Mouse (Mus musculus) cerebellum, adult 11 months (tissue): ENCODE results near the gene 4930447F04Rik.

Experiments
- DNase-seq: peaks from one replicate; pipeline ENCODE4 v3.0.0; 2022

Gene 4930447F04Rik

DNA sequence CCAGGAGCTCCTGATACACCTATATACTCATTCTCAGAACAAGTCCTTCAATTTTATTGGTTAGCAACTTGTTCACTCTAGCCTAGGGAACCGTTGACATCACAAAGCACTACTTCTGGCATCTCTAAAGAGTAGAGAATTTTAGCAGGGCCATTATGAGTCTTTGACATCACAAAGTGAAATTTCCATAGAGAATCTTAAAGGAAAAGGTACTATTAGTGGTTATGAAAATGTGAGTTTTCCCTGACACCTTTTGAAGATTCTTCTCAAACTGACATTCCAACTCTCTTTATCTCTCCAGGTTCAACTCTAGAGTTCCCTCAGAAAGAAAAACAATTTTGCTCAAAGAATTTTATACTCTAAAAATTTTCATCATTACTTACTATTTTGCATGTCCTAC lies at the start of gene 4930447F04Rik:
4930447F04Rik (minus strand) TSS at position 101 of the 400 bp plus-strand sequence.
- no peak for DNase-seq
